Mouse (Mus musculus): ENCODE measurements around the gene Uck1. TPM values are rescaled to one million over a fixed set of nuclear protein-coding genes. Genes with fewer than 3 reads are reported as not detected.

Uck1 gene
- polyA plus RNA-seq, 1 experiment from 2014 or later, result 57.7 TPM

- H3K4me2 ChIP-seq (replicated peaks; ENCODE audit: low read depth, low read length), result no peak overlapping the region
- no peak for DNase-seq (ENCODE audit: low spot score)
- TF ChIP-seq CTCF (IDR thresholded peaks at IDR 0.05) (no peak), EP300 (IDR thresholded peaks at IDR 0.05) (no peak)
- no peak overlapping the region for H3K4me3 ChIP-seq (ENCODE audit: low read depth, low read length)
- no peaks in the 10 kb centered on the region for H3K4me1 ChIP-seq (ENCODE audit: insufficient read depth, low read depth, low read length)
- no peaks in the 10 kb centered on the region for H3K9me3 ChIP-seq (ENCODE audit: low read length)
- peaks cover 95% of the 10 kb centered on the region for H3K36me3 ChIP-seq (ENCODE audit: insufficient read depth, low read length)
- no peak overlapping the region for H3K27ac ChIP-seq (ENCODE audit: low read length)
- no peaks in the 10 kb centered on the region for H3K27me3 ChIP-seq (replicated peaks; ENCODE audit: insufficient read depth, low read length)
- WGBS, result 92% methylated on average over 14 of the region's 14 CpGs
- no peak for ATAC-seq
- no peak overlapping the region for H3K9ac ChIP-seq (replicated peaks; ENCODE audit: low read depth)
Measured at GRCm38 (mm10) chr2:32219501-32219900, 40.5 kb downstream of the Uck1 start.

DNA sequence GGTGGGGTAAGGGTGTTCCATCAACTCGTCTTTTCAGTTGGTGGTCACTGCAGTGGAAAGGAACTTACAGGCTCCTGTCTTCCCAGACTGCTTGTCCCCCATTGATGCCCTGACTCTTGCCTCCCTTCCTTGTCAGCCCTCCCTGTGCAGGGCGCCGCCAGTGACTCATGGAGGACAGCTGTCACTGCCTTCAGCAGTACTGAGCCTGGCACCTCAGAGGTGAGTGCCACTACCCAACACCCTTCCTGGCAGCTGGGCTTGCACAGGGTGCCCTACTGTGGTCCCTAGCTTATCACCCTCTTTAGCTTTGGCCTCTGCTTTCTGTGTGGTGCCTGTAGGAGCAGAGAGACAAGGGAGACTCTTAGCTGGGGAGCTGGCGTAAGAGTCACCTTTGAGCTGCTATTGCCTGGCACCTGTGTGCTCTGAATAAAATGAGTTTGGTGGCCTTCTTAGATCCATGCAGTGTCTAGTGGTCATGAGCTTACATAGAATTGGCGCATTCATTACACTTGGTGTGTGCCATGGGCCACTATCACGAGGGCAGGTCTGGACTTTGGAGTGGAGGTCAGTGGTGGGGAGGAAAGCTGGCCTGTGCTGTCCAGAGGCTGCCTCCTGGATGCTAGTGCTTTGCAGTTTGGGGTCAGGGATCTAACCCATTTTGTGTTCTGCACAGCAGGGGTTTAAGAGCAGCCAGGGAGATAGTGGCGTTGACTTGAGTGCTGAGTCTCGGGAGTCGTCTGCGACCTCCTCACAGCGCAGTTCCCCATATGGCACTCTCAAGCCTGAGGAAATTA is 41.2 kb downstream of the Uck1 start:
- no peaks in the 10 kb centered on the region for H3K4me1 ChIP-seq (ENCODE audit: insufficient read depth, low read depth, low read length)
- no peaks in the 10 kb centered on the region for H3K9me3 ChIP-seq (ENCODE audit: low read length)
- ATAC-seq, result no peak
- H3K36me3 ChIP-seq (ENCODE audit: insufficient read depth, low read length), result peaks cover 96% of the 10 kb centered on the region
- TF ChIP-seq CTCF (IDR thresholded peaks at IDR 0.05) (no peak), EP300 (IDR thresholded peaks at IDR 0.05) (no peak)
- no peak overlapping the region for H3K27ac ChIP-seq (ENCODE audit: low read length)
- WGBS, result 90% methylated on average over 11 of the region's 11 CpGs
- no peak for DNase-seq (ENCODE audit: low spot score)
- H3K27me3 ChIP-seq (replicated peaks; ENCODE audit: insufficient read depth, low read length), result no peaks in the 10 kb centered on the region
- H3K4me2 ChIP-seq (replicated peaks; ENCODE audit: low read depth, low read length), result no peak overlapping the region
- H3K9ac ChIP-seq (replicated peaks; ENCODE audit: low read depth), result no peak overlapping the region
- H3K4me3 ChIP-seq (ENCODE audit: low read depth, low read length), result no peak overlapping the region

DNA sequence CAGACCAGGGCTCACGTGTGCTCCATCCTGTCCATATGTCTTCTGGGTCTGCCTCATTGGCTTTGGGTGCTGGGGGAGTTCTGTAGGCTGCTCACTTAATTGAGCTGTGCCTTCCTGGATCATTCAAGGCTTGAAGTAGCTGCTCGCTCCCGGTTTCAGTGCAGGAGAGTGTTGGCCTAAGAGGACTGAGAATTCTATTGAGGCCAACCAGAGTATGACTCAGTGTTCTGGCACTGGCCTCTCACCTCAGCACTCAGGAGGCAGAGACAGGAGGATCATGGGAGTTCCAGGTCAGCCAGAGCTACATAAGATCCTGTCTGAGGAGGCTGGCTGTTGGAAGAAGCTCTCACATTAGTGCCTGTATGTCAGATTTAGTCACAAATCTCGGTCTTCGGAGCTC is 41.8 kb downstream of the Uck1 start:
- no peaks in the 10 kb centered on the region for H3K27me3 ChIP-seq (replicated peaks; ENCODE audit: insufficient read depth, low read length)
- no peak overlapping the region for H3K9ac ChIP-seq (replicated peaks; ENCODE audit: low read depth)
- DNase-seq (ENCODE audit: low spot score) (no peak), ATAC-seq (no peak)
- TF ChIP-seq EP300 (IDR thresholded peaks at IDR 0.05), result no peak
- no peak for TF ChIP-seq CTCF (IDR thresholded peaks at IDR 0.05)
- no peak overlapping the region for H3K4me2 ChIP-seq (replicated peaks; ENCODE audit: low read depth, low read length)
- H3K36me3 ChIP-seq (ENCODE audit: insufficient read depth, low read length), result peaks cover 96% of the 10 kb centered on the region
- 89% methylated on average over 5 of the region's 5 CpGs for WGBS
- no peaks in the 10 kb centered on the region for H3K4me1 ChIP-seq (ENCODE audit: insufficient read depth, low read depth, low read length)
- H3K4me3 ChIP-seq (ENCODE audit: low read depth, low read length), result no peak overlapping the region
- no peak overlapping the region for H3K27ac ChIP-seq (ENCODE audit: low read length)
- no peaks in the 10 kb centered on the region for H3K9me3 ChIP-seq (ENCODE audit: low read length)

- no peak overlapping the region for H3K4me2 ChIP-seq (replicated peaks; ENCODE audit: low read depth, low read length)
- no peak overlapping the region for H3K27ac ChIP-seq (ENCODE audit: low read length)
- no peak overlapping the region for H3K4me3 ChIP-seq (ENCODE audit: low read depth, low read length)
- ATAC-seq (no peak), DNase-seq (ENCODE audit: low spot score) (no peak)
- 89% methylated on average over 8 of the region's 8 CpGs for WGBS
- no peaks in the 10 kb centered on the region for H3K9me3 ChIP-seq (ENCODE audit: low read length)
- no peaks in the 10 kb centered on the region for H3K4me1 ChIP-seq (ENCODE audit: insufficient read depth, low read depth, low read length)
- H3K27me3 ChIP-seq (replicated peaks; ENCODE audit: insufficient read depth, low read length), result no peaks in the 10 kb centered on the region
- H3K9ac ChIP-seq (replicated peaks; ENCODE audit: low read depth), result no peak overlapping the region
- peaks cover 92% of the 10 kb centered on the region for H3K36me3 ChIP-seq (ENCODE audit: insufficient read depth, low read length)
- TF ChIP-seq CTCF (IDR thresholded peaks at IDR 0.05), result no peak
- TF ChIP-seq EP300 (IDR thresholded peaks at IDR 0.05), result no peak
Measured at GRCm38 (mm10) chr2:32217656-32218055, 42.3 kb downstream of the Uck1 start.

DNA sequence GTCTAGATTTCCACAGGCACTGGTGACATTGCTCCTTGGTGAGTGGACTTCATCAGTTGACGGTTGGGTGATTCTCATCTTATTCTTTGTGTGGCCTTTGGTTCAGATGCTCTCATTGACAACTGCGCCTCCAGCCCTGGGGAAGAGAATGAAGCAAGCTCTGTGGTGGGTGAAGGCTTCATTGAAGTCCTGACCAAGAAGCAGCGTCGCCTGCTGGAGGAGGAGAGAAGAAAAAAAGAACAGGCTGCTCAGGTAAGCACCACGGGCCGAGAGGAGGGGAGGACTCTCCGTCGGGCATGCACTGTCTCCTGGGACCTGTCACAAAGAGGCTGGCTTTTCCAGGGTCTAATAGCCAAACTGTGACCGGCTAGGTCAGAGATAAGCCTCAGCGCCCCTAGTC is 43.5 kb downstream of the Uck1 start:
- Histone ChIP-seq H3K4me2 (replicated peaks; ENCODE audit: low read depth, low read length) (no peak overlapping the region), H3K4me1 (ENCODE audit: insufficient read depth, low read depth, low read length) (no peaks in the 10 kb centered on the region), H3K9me3 (ENCODE audit: low read length) (no peaks in the 10 kb centered on the region), H3K27me3 (replicated peaks; ENCODE audit: insufficient read depth, low read length) (no peaks in the 10 kb centered on the region), H3K36me3 (ENCODE audit: insufficient read depth, low read length) (peaks cover 89% of the 10 kb centered on the region), H3K27ac (ENCODE audit: low read length) (no peak overlapping the region), H3K9ac (replicated peaks; ENCODE audit: low read depth) (no peak overlapping the region), H3K4me3 (ENCODE audit: low read depth, low read length) (no peak overlapping the region)
- WGBS, result 82% methylated on average over 10 of the region's 10 CpGs
- DNase-seq (ENCODE audit: low spot score) (no peak), ATAC-seq (no peak)
- TF ChIP-seq CTCF (IDR thresholded peaks at IDR 0.05), result no peak
- TF ChIP-seq EP300 (IDR thresholded peaks at IDR 0.05), result no peak

- ATAC-seq (no peak), DNase-seq (ENCODE audit: low spot score) (no peak)
- Histone ChIP-seq H3K4me1 (ENCODE audit: insufficient read depth, low read depth, low read length) (no peaks in the 10 kb centered on the region), H3K4me3 (ENCODE audit: low read depth, low read length) (no peak overlapping the region), H3K4me2 (replicated peaks; ENCODE audit: low read depth, low read length) (no peak overlapping the region), H3K9ac (replicated peaks; ENCODE audit: low read depth) (no peak overlapping the region), H3K27me3 (replicated peaks; ENCODE audit: insufficient read depth, low read length) (no peaks in the 10 kb centered on the region), H3K9me3 (ENCODE audit: low read length) (no peaks in the 10 kb centered on the region), H3K27ac (ENCODE audit: low read length) (no peak overlapping the region), H3K36me3 (ENCODE audit: insufficient read depth, low read length) (peaks cover 84% of the 10 kb centered on the region)
- TF ChIP-seq EP300 (IDR thresholded peaks at IDR 0.05) (no peak), CTCF (IDR thresholded peaks at IDR 0.05) (no peak)
- WGBS, result 85% methylated on average over 10 of the region's 10 CpGs
Measured at GRCm38 (mm10) chr2:32215576-32215975, 44.4 kb downstream of the Uck1 start.

All from lung, postnatal 0 days (tissue).